Mouse (Mus musculus) embryonic fibroblast, embryonic 13.5 days (primary cell): ENCODE measurements around the gene Zfp36l1.

Experiments used
- CTCF ChIP-seq: IDR thresholded peaks from 2 replicates; pipeline ENCODE4 v1.5.1; 2011; ENCODE audit warnings: mild to moderate bottlenecking, control low read depth, low read length, moderate library complexity, borderline replicate concordance; ENCODE audit not compliant: insufficient read depth
- POLR2A ChIP-seq: IDR thresholded peaks from 2 replicates; pipeline ENCODE4 v1.6.1; 2011; ENCODE audit warnings: low read depth, mild to moderate bottlenecking, control low read depth, low read length, moderate library complexity

- TF ChIP-seq CTCF (no peak), POLR2A (no peak)
These were observed 23.6 kb upstream of the Zfp36l1 start for GRCm38 (mm10) chr12:80136264-80136930.
